10 mouse cellular contexts compared by ENCODE assay signal in genomic region chr15:99096831-99097500, GRCm38 (mm10). TPM values are rescaled to one million over a fixed set of nuclear protein-coding genes. Genes with fewer than 3 reads are reported as not detected.
A peak's percentile ranks its signal among the peaks of the same experiment; 100 is the strongest.
DNase-seq lines count a peak whose midpoint lies in the region; ATAC-seq and TF ChIP-seq lines count a peak whose summit lies in the region.
"Had no signal": no experiment of that assay in that cellular context is flagged by ENCODE, and none has a peak within 500 bp of the region (broad histone marks: within the 10 kb centered on the region; RNA-seq: fewer than 3 reads in every experiment).

No protein-coding gene starts in this region.

- no peak for TF ChIP-seq CTCF in lung, adult 2 months (IDR thresholded peaks at IDR 0.05; ENCODE audit: insufficient read depth, low read length)
- no peak for TF ChIP-seq CTCF in hindbrain, postnatal 0 days (IDR thresholded peaks at IDR 0.05; ENCODE audit: low read depth)
- TF ChIP-seq CTCF in liver, postnatal 0 days (IDR thresholded peaks at IDR 0.05; ENCODE audit: low read depth): no peak

- H3K4me2 ChIP-seq in embryonic facial prominence, embryonic 12.5 days (replicated peaks): peak overlapping the region; percentile 75
- H3K4me2 ChIP-seq in hindbrain, postnatal 0 days (ENCODE audit: low read depth, low read length): peak overlapping the region; percentile 63
- H3K4me2 ChIP-seq in liver, postnatal 0 days (ENCODE audit: low read depth, low read length): peak overlapping the region; percentile 72

- no peak for TF ChIP-seq POLR2A in lung, adult 2 months (IDR thresholded peaks at IDR 0.05; ENCODE audit: borderline replicate concordance, extremely low read depth, low read depth, low read length)

- peak overlapping the region; percentile 42 for H3K9ac ChIP-seq in embryonic facial prominence, embryonic 12.5 days
- H3K9ac ChIP-seq in hindbrain, postnatal 0 days (replicated peaks; ENCODE audit: low read length): peak overlapping the region; percentile 40; the same call in 1 of the 2 replicates
- H3K9ac ChIP-seq in liver, postnatal 0 days (replicated peaks): no peak overlapping the region; the same call in 1 of the 2 replicates

- no peaks in the 10 kb centered on the region for H3K36me3 ChIP-seq in embryonic facial prominence, embryonic 12.5 days
- no peaks in the 10 kb centered on the region for H3K36me3 ChIP-seq in hindbrain, postnatal 0 days (ENCODE audit: insufficient read depth, low read length)
- H3K36me3 ChIP-seq in liver, postnatal 0 days (replicated peaks; ENCODE audit: insufficient read depth, low read length): no peaks in the 10 kb centered on the region

- under 1% methylated on average over 57 of the region's 58 CpGs for WGBS in lung, adult 2 months
- WGBS in embryonic facial prominence, embryonic 12.5 days: 1% methylated on average over 52 of the region's 58 CpGs
- under 1% methylated on average over 40 of the region's 58 CpGs for whole genome bisulfite sequencing in hindbrain, postnatal 0 days
- WGBS in liver, postnatal 0 days (ENCODE audit: insufficient replicate concordance): under 1% methylated on average over 48 of the region's 58 CpGs

- peaks cover 81% of the 10 kb centered on the region for H3K27me3 ChIP-seq in embryonic facial prominence, embryonic 12.5 days
- peaks cover 34% of the 10 kb centered on the region for H3K27me3 ChIP-seq in hindbrain, postnatal 0 days (ENCODE audit: insufficient read depth, low read length)
- peaks cover 77% of the 10 kb centered on the region for H3K27me3 ChIP-seq in liver, postnatal 0 days (ENCODE audit: insufficient read depth, low read length)

- no peak for ATAC-seq in embryonic facial prominence, embryonic 12.5 days (ENCODE audit: insufficient number of reproducible peaks, insufficient read depth, low FRiP score, low TSS enrichment)
- no peak for ATAC-seq in hindbrain, postnatal 0 days
- ATAC-seq in liver, postnatal 0 days: no peak
- ATAC-seq in erythroid progenitor cell, adult 5-6 weeks (replicated peaks; ENCODE audit: low FRiP score, poor library complexity, severe bottlenecking): no peak

- H3K9me3 ChIP-seq in embryonic facial prominence, embryonic 12.5 days: no peaks in the 10 kb centered on the region
- no peaks in the 10 kb centered on the region for H3K9me3 ChIP-seq in hindbrain, postnatal 0 days (ENCODE audit: low read length)
- H3K9me3 ChIP-seq in liver, postnatal 0 days (ENCODE audit: low read length): no peaks in the 10 kb centered on the region

- no peak overlapping the region for H3K4me3 ChIP-seq in lung, adult 2 months (replicated peaks; ENCODE audit: extremely low read depth, low read depth, low read length)
- peak overlapping the region; percentile 42 for H3K4me3 ChIP-seq in embryonic facial prominence, embryonic 12.5 days
- peak overlapping the region; percentile 37 for H3K4me3 ChIP-seq in hindbrain, postnatal 0 days (ENCODE audit: low read length)
- peak overlapping the region; percentile 49 for H3K4me3 ChIP-seq in liver, postnatal 0 days (ENCODE audit: low read depth, low read length)

- H3K27ac ChIP-seq in embryonic facial prominence, embryonic 12.5 days: no peak overlapping the region
- no peak overlapping the region for H3K27ac ChIP-seq in hindbrain, postnatal 0 days
- no peak overlapping the region for H3K27ac ChIP-seq in liver, postnatal 0 days (ENCODE audit: low read depth)

- DNase-seq in lung, adult 2 months: peak; percentile 40
- no peak for DNase-seq in lung, postnatal 36 days
- peak; percentile 47 for DNase-seq in hindbrain, postnatal 0 days (ENCODE audit: low spot score)
- DNase-seq in liver, postnatal 0 days: peak; percentile 45
- no peak for DNase-seq in cerebellum, adult 11-12 months
- DNase-seq in left cerebral cortex, adult 11 months (ENCODE audit: low spot score): no peak

- TF ChIP-seq EP300 in liver, postnatal 0 days (IDR thresholded peaks at IDR 0.05; ENCODE audit: low read depth): no peak

- H3K4me1 ChIP-seq in lung, adult 2 months (ENCODE audit: control insufficient read depth, insufficient read depth, low read length): peaks cover 18% of the 10 kb centered on the region
- H3K4me1 ChIP-seq in embryonic facial prominence, embryonic 12.5 days: peaks cover 48% of the 10 kb centered on the region
- peaks cover 9% of the 10 kb centered on the region; the same call in 1 of the 2 replicates for H3K4me1 ChIP-seq in hindbrain, postnatal 0 days (ENCODE audit: insufficient read depth, low read length)
- peaks cover 28% of the 10 kb centered on the region for H3K4me1 ChIP-seq in liver, postnatal 0 days (ENCODE audit: insufficient read depth)

RNA-seq across cellular contexts. Expression of gene Dnajc22, which starts 4.0 kb away (rescaled TPM):
- 0.23 and 0.53 TPM in 2 replicates for polyA plus RNA-seq in lung, adult 2 months (2012; rRNA removed)
- 0.70 and 0.75 TPM in 2 replicates for polyA plus RNA-seq in embryonic facial prominence, embryonic 12.5 days (2016; fragmentation: Nextera tagmentation; extraction: Ambion mirVana)
- 0.68 and 0.99 TPM in 2 replicates for total RNA-seq in hindbrain, postnatal 0 days (2014; rRNA removed)
- polyA plus RNA-seq in hindbrain, postnatal 0 days (2015; fragmentation: Nextera tagmentation; extraction: Ambion mirVana): 0.45 and 0.48 TPM in 2 replicates
- polyA plus RNA-seq in liver, postnatal 0 days (2015; fragmentation: Nextera tagmentation; extraction: Ambion mirVana): 28.2 and 29.6 TPM in 2 replicates
- total RNA-seq in erythroid progenitor cell, adult 5-6 weeks (2015; ENCODE audit: low replicate concordance): not detected in 2 replicates
- total RNA-seq in erythroid progenitor cell, adult 5-6 weeks (2017; ENCODE audit: low replicate concordance): not detected in 2 replicates
- total RNA-seq: left cerebral cortex, postnatal 10 days had no signal

RNA-seq across cellular contexts. Expression of gene C1ql4, which starts 9.3 kb away (rescaled TPM):
- not detected in 2 replicates for polyA plus RNA-seq in lung, adult 2 months (2012; rRNA removed)
- polyA plus RNA-seq in embryonic facial prominence, embryonic 12.5 days (2016; fragmentation: Nextera tagmentation; extraction: Ambion mirVana): 0.42 and 0.46 TPM in 2 replicates
- total RNA-seq in hindbrain, postnatal 0 days (2014; rRNA removed): 8.6 and 11.9 TPM in 2 replicates
- polyA plus RNA-seq in hindbrain, postnatal 0 days (2015; fragmentation: Nextera tagmentation; extraction: Ambion mirVana): 4.3 and 5.7 TPM in 2 replicates
- polyA plus RNA-seq in liver, postnatal 0 days (2015; fragmentation: Nextera tagmentation; extraction: Ambion mirVana): 0.12 TPM in 1 of 2 replicates, not detected in the other
- total RNA-seq in erythroid progenitor cell, adult 5-6 weeks (2015; ENCODE audit: low replicate concordance): not detected in 2 replicates
- total RNA-seq in erythroid progenitor cell, adult 5-6 weeks (2017; ENCODE audit: low replicate concordance): not detected in 2 replicates
- total RNA-seq: adrenal gland, adult 18-20 months; left cerebral cortex, postnatal 10 days had no signal

RNA-seq across cellular contexts. Expression of gene Troap, which starts 22.6 kb away (rescaled TPM):
- 0.84 and 1.3 TPM in 2 replicates for polyA plus RNA-seq in lung, adult 2 months (2012; rRNA removed)
- 38.5 and 39.0 TPM in 2 replicates for polyA plus RNA-seq in embryonic facial prominence, embryonic 12.5 days (2016; fragmentation: Nextera tagmentation; extraction: Ambion mirVana)
- 4.3 and 10.5 TPM in 2 replicates for total RNA-seq in hindbrain, postnatal 0 days (2014; rRNA removed)
- polyA plus RNA-seq in hindbrain, postnatal 0 days (2015; fragmentation: Nextera tagmentation; extraction: Ambion mirVana): 4.5 and 6.4 TPM in 2 replicates
- polyA plus RNA-seq in liver, postnatal 0 days (2015; fragmentation: Nextera tagmentation; extraction: Ambion mirVana): 5.6 and 6.7 TPM in 2 replicates
- total RNA-seq in erythroid progenitor cell, adult 5-6 weeks (2015; ENCODE audit: low replicate concordance): 152 and 157 TPM in 2 replicates
- total RNA-seq in erythroid progenitor cell, adult 5-6 weeks (2017; ENCODE audit: low replicate concordance): 126 and 180 TPM in 2 replicates
- total RNA-seq: adrenal gland, adult 18-20 months had no signal

RNA-seq across cellular contexts. Expression of gene Spats2, which starts 28.8 kb away (rescaled TPM):
- 7.1 and 10.6 TPM in 2 replicates for polyA plus RNA-seq in lung, adult 2 months (2012; rRNA removed)
- polyA plus RNA-seq in embryonic facial prominence, embryonic 12.5 days (2016; fragmentation: Nextera tagmentation; extraction: Ambion mirVana): 69.4 and 73.4 TPM in 2 replicates
- 23.6 and 25.8 TPM in 2 replicates for total RNA-seq in hindbrain, postnatal 0 days (2014; rRNA removed)
- polyA plus RNA-seq in hindbrain, postnatal 0 days (2015; fragmentation: Nextera tagmentation; extraction: Ambion mirVana): 23.4 and 23.6 TPM in 2 replicates
- polyA plus RNA-seq in liver, postnatal 0 days (2015; fragmentation: Nextera tagmentation; extraction: Ambion mirVana): 4.0 and 4.7 TPM in 2 replicates
- total RNA-seq in erythroid progenitor cell, adult 5-6 weeks (2015; ENCODE audit: low replicate concordance): not detected in 2 replicates
- 0.51 TPM in 1 of 2 replicates, not detected in the other for total RNA-seq in erythroid progenitor cell, adult 5-6 weeks (2017; ENCODE audit: low replicate concordance)

RNA-seq across cellular contexts. Expression of gene Prph, which starts 42.0 kb away (rescaled TPM):
- polyA plus RNA-seq in lung, adult 2 months (2012; rRNA removed): 0.71 and 1.0 TPM in 2 replicates
- polyA plus RNA-seq in embryonic facial prominence, embryonic 12.5 days (2016; fragmentation: Nextera tagmentation; extraction: Ambion mirVana): 35.6 and 50.9 TPM in 2 replicates
- 62.6 and 70.9 TPM in 2 replicates for total RNA-seq in hindbrain, postnatal 0 days (2014; rRNA removed)
- 50.0 and 53.5 TPM in 2 replicates for polyA plus RNA-seq in hindbrain, postnatal 0 days (2015; fragmentation: Nextera tagmentation; extraction: Ambion mirVana)
- polyA plus RNA-seq in liver, postnatal 0 days (2015; fragmentation: Nextera tagmentation; extraction: Ambion mirVana): 0.53 and 0.85 TPM in 2 replicates
- total RNA-seq in erythroid progenitor cell, adult 5-6 weeks (2015; ENCODE audit: low replicate concordance): not detected in 2 replicates
- total RNA-seq in erythroid progenitor cell, adult 5-6 weeks (2017; ENCODE audit: low replicate concordance): not detected in 2 replicates

Comparison
In these comparisons a context has a peak if more than half of its experiments do, and no peak if none do; other contexts are left out.
1. DNase-seq: peak in lung, adult 2 months (single experiment), hindbrain, postnatal 0 days (single experiment) and liver, postnatal 0 days (single experiment); none in lung, postnatal 36 days (single experiment), cerebellum, adult 11-12 months (single experiment) and left cerebral cortex, adult 11 months (single experiment).
2. RNA of gene Dnajc22, which starts 4.0 kb away (polyA plus RNA-seq): 28.2 to 29.6 TPM in liver, postnatal 0 days; 0.70 to 0.75 TPM in embryonic facial prominence, embryonic 12.5 days, 0.23 to 0.53 TPM in lung, adult 2 months and 0.45 to 0.48 TPM in hindbrain, postnatal 0 days; every median in the first group is over 10 times any median in the second.
3. Peak in every context shown above with its lines, with median percentiles within 50 percentile points of each other: H3K4me2 ChIP-seq.